ENCODE assay signal across 13 mouse cellular contexts in genomic region chr5:36750119-36751078, GRCm38 (mm10). TPM values are rescaled to one million over a fixed set of nuclear protein-coding genes. Genes with fewer than 3 reads are reported as not detected.
DNase-seq lines count a peak whose midpoint lies in the region; ATAC-seq and TF ChIP-seq lines count a peak whose summit lies in the region.
"Had no signal": no experiment of that assay in that cellular context is flagged by ENCODE, and none has a peak within 500 bp of the region (broad histone marks: within the 10 kb centered on the region; RNA-seq: fewer than 3 reads in every experiment).

No protein-coding gene starts in this region.

- no peak overlapping the region for H3K9ac ChIP-seq in intestine, postnatal 0 days (ENCODE audit: low read depth, low read length)
- no peak overlapping the region for H3K9ac ChIP-seq in intestine, embryonic 15.5 days
- H3K9ac ChIP-seq: heart, embryonic 12.5 days; hindbrain, embryonic 15.5 days had no signal

- TF ChIP-seq CTCF in intestine, postnatal 0 days (IDR thresholded peaks at IDR 0.05; ENCODE audit: low read depth) = peak; percentile 64
- peak; percentile 47 for TF ChIP-seq CTCF in E14TG2a.4 (conservative IDR thresholded peaks at IDR 0.05; ENCODE audit: low read length)
- no peak for TF ChIP-seq CTCF in cerebellum, adult 2 months (IDR thresholded peaks at IDR 0.05; ENCODE audit: borderline replicate concordance, insufficient read depth, low read depth, low read length)

- no peak overlapping the region for H3K4me3 ChIP-seq in intestine, postnatal 0 days (ENCODE audit: low read depth, low read length)
- no peak overlapping the region for H3K4me3 ChIP-seq in intestine, embryonic 15.5 days (replicated peaks)
- H3K4me3 ChIP-seq in E14TG2a.4 (replicated peaks; ENCODE audit: low read length) = no peak overlapping the region
- no peak overlapping the region for H3K4me3 ChIP-seq in cerebellum, adult 2 months (replicated peaks; ENCODE audit: insufficient read depth, low read depth, low read length)
- H3K4me3 ChIP-seq: heart, embryonic 12.5 days; hindbrain, embryonic 15.5 days had no signal

- H3K27me3 ChIP-seq in intestine, postnatal 0 days (replicated peaks; ENCODE audit: control insufficient read depth, insufficient read depth, low read length) = no peaks in the 10 kb centered on the region
- no peaks in the 10 kb centered on the region for H3K27me3 ChIP-seq in intestine, embryonic 15.5 days (replicated peaks)
- no peaks in the 10 kb centered on the region for H3K27me3 ChIP-seq in E14TG2a.4 (ENCODE audit: insufficient read depth, low read length)
- no peaks in the 10 kb centered on the region for H3K27me3 ChIP-seq in cerebellum, adult 2 months (ENCODE audit: control insufficient read depth, insufficient read depth, low read length)
- H3K27me3 ChIP-seq: heart, embryonic 12.5 days had no signal

- 75% methylated on average over 9 of the region's 9 CpGs for WGBS in intestine, postnatal 0 days
- 73% methylated on average over 9 of the region's 9 CpGs for WGBS in intestine, embryonic 15.5 days
- WGBS in cerebellum, adult 2 months = 74% methylated on average over 9 of the region's 9 CpGs

- H3K4me2 ChIP-seq in intestine, postnatal 0 days (replicated peaks; ENCODE audit: low read depth) = no peak overlapping the region
- H3K4me2 ChIP-seq in intestine, embryonic 15.5 days (replicated peaks) = no peak overlapping the region
- H3K4me2 ChIP-seq: heart, embryonic 12.5 days; hindbrain, embryonic 15.5 days had no signal

- H3K4me1 ChIP-seq in intestine, postnatal 0 days (replicated peaks; ENCODE audit: control insufficient read depth, insufficient read depth, low read length) = 0 out of 2 replicates have a peak, but pooled peaks cover 3% of the 10 kb centered on the region
- peaks cover 8% of the 10 kb centered on the region for H3K4me1 ChIP-seq in intestine, embryonic 15.5 days (replicated peaks)
- H3K4me1 ChIP-seq in E14TG2a.4 (replicated peaks; ENCODE audit: low read depth, low read length) = peaks cover 21% of the 10 kb centered on the region
- H3K4me1 ChIP-seq in cerebellum, adult 2 months (ENCODE audit: control insufficient read depth, insufficient read depth, low read length) = no peaks in the 10 kb centered on the region; the same call in 1 of the 2 replicates

- H3K9me3 ChIP-seq in intestine, postnatal 0 days (ENCODE audit: control insufficient read depth) = no peaks in the 10 kb centered on the region
- no peaks in the 10 kb centered on the region for H3K9me3 ChIP-seq in intestine, embryonic 15.5 days
- no peaks in the 10 kb centered on the region for H3K9me3 ChIP-seq in E14TG2a.4 (ENCODE audit: low read length)
- H3K9me3 ChIP-seq: heart, embryonic 12.5 days; hindbrain, embryonic 15.5 days had no signal

- H3K36me3 ChIP-seq in intestine, postnatal 0 days (ENCODE audit: control insufficient read depth, insufficient read depth) = no peaks in the 10 kb centered on the region
- no peaks in the 10 kb centered on the region for H3K36me3 ChIP-seq in intestine, embryonic 15.5 days
- H3K36me3 ChIP-seq in E14TG2a.4 (ENCODE audit: insufficient read depth, low read length) = peaks cover 16% of the 10 kb centered on the region
- H3K36me3 ChIP-seq: hindbrain, embryonic 15.5 days had no signal

- peak; percentile 48 for DNase-seq in 3T3-L1 (ENCODE audit: low read depth, low spot score)
- DNase-seq in c-Kit-negative CD71-positive TER-119-positive erythroid progenitor cells, embryonic 14.5 days (ENCODE audit: low read depth, low spot score) = peak; percentile 32
- DNase-seq in cerebellum, adult 2 months = no peak
- DNase-seq in adrenal gland, adult 2 months = no peak
- no peak for DNase-seq in ovary, postnatal 14 days (ENCODE audit: low spot score)
- DNase-seq: adrenal gland, postnatal 36 days; cerebellum, adult 9-10 months; kidney, postnatal 14 days had no signal

- no peak overlapping the region for H3K27ac ChIP-seq in intestine, postnatal 0 days (ENCODE audit: low read depth, low read length)
- H3K27ac ChIP-seq in intestine, embryonic 15.5 days = no peak overlapping the region
- no peak overlapping the region for H3K27ac ChIP-seq in cerebellum, adult 2 months (ENCODE audit: insufficient read depth, low read length)
- H3K27ac ChIP-seq: hindbrain, embryonic 15.5 days had no signal

- TF ChIP-seq POLR2A in cerebellum, adult 2 months (IDR thresholded peaks at IDR 0.05; ENCODE audit: borderline replicate concordance, insufficient read depth, low read length) = no peak

- no peak for ATAC-seq in intestine, postnatal 0 days
- ATAC-seq in intestine, embryonic 15.5 days = no peak

RNA-seq across cellular contexts. Expression of gene Bloc1s4, which starts 1.9 kb away (rescaled TPM):
- 22.0 and 22.5 TPM in 2 replicates for polyA plus RNA-seq in intestine, postnatal 0 days (2015; fragmentation: Nextera tagmentation; extraction: Ambion mirVana)
- 21.8 and 23.5 TPM in 2 replicates for polyA plus RNA-seq in intestine, embryonic 15.5 days (2015; fragmentation: Nextera tagmentation; extraction: Ambion mirVana)
- polyA plus RNA-seq in cerebellum, adult 2 months (2012; rRNA removed) = 27.0 and 27.7 TPM in 2 replicates
- 10 to 100 TPM; 21.9 to 27.5 TPM for total RNA-seq in adrenal gland, adult 2 months (2021)
- 64.9 and 70.9 TPM in 2 replicates for polyA plus RNA-seq in adrenal gland, adult 2 months (2012; rRNA removed)

RNA-seq across cellular contexts. Expression of gene Mrfap1, which starts 46.2 kb away (rescaled TPM):
- 379 and 386 TPM in 2 replicates for polyA plus RNA-seq in intestine, postnatal 0 days (2015; fragmentation: Nextera tagmentation; extraction: Ambion mirVana)
- 421 and 480 TPM in 2 replicates for polyA plus RNA-seq in intestine, embryonic 15.5 days (2015; fragmentation: Nextera tagmentation; extraction: Ambion mirVana)
- 323 and 355 TPM in 2 replicates for polyA plus RNA-seq in cerebellum, adult 2 months (2012; rRNA removed)
- total RNA-seq in adrenal gland, adult 2 months (2021) = 100 to 1,000 TPM; 435 to 767 TPM
- 215 and 251 TPM in 2 replicates for polyA plus RNA-seq in adrenal gland, adult 2 months (2012; rRNA removed)

RNA-seq across cellular contexts. Expression of gene D5Ertd579e, which starts 54.6 kb away (rescaled TPM):
- 19.6 and 22.5 TPM in 2 replicates for polyA plus RNA-seq in intestine, postnatal 0 days (2015; fragmentation: Nextera tagmentation; extraction: Ambion mirVana)
- 15.6 and 16.7 TPM in 2 replicates for polyA plus RNA-seq in intestine, embryonic 15.5 days (2015; fragmentation: Nextera tagmentation; extraction: Ambion mirVana)
- 69.4 and 75.9 TPM in 2 replicates for polyA plus RNA-seq in cerebellum, adult 2 months (2012; rRNA removed)
- 10 to 100 TPM; 64.4 to 83.5 TPM for total RNA-seq in adrenal gland, adult 2 months (2021)
- 13.7 and 13.9 TPM in 2 replicates for polyA plus RNA-seq in adrenal gland, adult 2 months (2012; rRNA removed)

Comparison
In these comparisons a context has a peak if more than half of its experiments do, and no peak if none do; other contexts are left out.
1. DNase-seq: peak in 3T3-L1 (single experiment) and c-Kit-negative CD71-positive TER-119-positive erythroid progenitor cells, embryonic 14.5 days (single experiment); none in cerebellum, adult 2 months (0 of 2), adrenal gland, adult 2 months (single experiment) and ovary, postnatal 14 days (single experiment).